Mouse (Mus musculus) induced T-regulatory cell, adult 2 months (primary cell): ENCODE results near the gene Zc3h12a.

ENCODE experiments used
- DNase-seq: peaks from one replicate; pipeline ENCODE4 v3.0.0-alpha.2; 2012; ENCODE audit warnings: low read depth

Gene Zc3h12a

DNA sequence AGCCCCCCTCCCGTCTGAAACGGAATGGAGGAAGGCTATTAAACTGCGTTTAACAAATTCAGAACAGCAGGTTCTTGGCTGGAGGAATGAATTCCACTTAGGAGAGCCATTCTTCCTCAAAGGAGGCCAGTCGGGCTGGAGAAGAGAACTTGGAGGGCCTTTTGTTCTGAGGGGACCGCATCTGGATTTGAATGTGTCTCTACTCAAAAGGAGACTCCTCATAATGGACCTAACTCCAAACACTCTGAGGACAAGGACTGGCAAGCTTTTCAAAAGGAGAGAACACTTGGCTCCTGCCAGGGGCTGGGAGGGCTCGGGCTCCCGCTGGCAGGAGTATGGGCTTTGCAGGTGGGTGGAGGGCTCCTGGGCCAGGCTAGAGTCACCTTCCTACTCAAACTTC lies 17.0 kb upstream of the Zc3h12a start:
- no peak for DNase-seq

DNA sequence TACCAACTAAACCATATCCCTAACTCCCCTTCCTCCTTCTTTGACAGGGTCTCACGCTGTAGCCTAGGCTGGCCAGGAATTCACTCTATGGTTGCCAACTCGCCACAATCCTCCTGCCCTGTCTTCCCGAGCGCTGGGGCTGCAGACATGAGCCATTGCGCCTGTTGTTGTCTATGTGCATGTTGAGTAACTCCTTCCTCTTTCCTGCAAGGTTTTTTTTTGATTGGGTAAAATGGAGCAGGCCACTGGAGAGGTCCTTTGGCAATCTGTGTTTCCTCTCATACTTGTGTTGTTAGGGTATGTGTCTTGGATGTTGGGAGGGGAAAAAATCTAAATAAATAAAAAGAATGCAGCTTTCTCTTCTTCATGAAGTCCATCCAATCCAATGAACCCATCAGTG lies 16.6 kb upstream of the Zc3h12a start:
- DNase-seq, result no peak

DNA sequence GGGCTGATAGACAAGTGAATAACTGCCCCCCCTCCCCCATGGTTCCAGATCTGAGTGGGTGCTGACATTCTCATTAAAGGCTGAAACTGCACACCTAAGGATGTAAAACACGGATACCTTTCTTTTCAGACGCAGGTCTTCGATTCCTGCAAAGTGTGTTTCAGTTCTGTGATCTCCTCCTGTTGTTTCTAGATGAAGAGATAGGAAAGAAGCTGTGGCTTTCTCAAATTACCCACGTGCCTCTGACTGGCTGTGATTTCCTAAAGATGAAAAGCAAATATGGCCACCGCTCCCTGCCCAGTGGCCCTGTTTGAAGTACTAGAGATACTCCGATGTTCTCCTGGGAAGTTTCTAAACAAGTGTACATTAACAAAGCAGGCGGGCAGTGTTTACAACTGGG lies 10.7 kb upstream of the Zc3h12a start:
- peak; percentile 33 for DNase-seq

DNA sequence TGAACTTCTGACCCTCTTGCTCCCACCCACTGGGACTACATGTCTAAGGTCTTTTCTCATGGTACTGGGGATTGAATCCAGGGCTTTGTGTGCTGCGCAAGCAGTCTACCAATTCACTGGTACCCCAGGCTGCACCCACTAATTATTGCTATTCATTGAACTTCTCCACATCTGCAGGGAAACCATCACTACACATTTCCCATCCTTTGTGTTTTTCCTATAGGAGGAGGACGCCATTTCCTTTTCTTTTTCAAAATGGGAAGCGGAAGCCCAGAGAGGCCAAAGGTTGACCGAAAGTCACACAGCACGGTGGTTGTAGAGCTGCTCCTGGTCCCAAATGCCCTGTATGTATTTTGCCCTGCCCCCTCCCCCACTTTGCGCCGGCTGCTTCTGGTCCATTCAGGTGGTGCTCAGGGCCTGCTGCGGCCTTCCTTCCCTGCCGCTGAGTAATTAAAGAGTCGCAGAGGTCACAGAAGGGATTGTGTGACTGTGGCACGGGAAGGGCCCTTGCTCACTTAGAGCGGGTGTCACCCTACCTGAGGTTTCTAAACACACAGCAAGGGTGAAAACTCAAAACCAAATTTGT lies 8.8 kb upstream of the Zc3h12a start:
- no peak for DNase-seq

DNA sequence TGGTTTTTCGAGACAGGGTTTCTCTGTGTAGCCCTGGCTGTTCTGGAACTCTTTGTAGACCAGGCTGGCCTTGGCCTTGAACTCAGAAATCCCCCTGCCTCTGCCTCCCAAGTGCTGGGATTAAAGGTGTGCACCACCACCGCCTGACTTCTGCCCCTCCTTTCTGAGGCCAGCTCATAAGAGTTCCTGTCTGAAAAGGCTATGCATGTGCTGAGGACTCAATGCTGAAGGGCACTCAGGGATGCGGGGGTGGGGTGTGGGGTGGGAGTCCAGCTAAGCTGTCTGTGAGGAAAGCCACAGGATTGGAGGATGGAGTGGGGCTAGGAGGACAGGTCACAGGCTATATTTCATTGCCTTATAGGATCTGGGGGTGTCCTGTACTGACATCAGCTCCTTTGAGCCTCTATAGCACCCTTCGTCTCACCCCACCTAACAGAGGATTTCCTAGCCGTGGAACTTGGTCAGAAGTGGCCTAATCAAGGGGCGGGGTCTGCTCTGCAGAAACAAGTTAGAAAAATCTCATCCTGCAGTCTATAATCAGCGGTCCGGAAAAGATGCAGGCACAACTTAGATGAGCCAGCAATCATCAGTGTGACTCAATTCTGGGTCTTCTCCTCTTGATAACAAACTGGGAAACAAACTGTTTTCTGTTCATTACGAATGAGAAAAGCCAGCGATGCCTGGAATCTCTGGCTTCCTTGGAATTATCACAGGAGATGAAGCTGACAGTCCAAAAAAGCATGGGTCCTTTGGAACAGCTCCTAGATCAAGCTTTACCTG lies 7.6 kb upstream of the Zc3h12a start:
- DNase-seq, result no peak

DNA sequence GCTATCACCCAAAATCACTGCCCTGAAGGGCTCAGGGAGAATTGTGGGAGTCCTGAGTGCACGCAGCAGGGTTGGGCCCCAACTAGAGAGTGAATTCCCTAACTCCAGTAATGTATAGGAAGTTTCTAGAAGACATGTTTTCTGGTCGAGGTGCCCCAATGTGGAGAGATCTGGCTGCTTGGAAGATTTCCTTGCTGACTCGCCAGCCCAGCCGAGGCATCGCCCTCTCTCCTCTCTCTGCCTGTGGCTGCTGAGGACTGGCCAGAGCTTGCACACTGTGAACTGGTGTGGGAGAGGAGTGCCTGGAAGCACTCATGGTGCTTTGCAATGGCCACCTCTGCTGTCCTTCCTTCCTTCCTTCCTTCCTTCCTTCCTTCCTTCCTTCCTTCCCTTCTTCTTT lies 7.0 kb upstream of the Zc3h12a start:
- DNase-seq, result no peak

DNA sequence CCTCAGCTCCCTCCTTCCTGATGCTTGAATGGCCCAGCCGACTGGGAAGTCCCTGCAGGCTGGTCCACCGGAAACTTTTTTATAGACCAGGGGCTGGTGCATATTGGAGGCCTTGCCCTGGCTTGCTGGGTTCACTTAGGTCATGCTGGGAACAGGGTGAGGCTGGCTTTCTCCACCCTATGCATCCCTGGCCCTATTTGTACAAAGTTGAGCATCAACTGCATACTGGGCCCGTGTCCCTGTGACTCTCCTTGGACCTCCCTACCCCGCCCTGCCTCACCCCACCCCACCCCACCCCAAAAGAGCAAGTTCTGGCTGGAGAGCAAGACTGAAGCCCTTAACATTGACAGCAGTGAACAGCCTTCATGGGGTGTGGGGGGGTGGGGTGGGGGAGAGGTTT lies 6.6 kb upstream of the Zc3h12a start:
- DNase-seq, result no peak

DNA sequence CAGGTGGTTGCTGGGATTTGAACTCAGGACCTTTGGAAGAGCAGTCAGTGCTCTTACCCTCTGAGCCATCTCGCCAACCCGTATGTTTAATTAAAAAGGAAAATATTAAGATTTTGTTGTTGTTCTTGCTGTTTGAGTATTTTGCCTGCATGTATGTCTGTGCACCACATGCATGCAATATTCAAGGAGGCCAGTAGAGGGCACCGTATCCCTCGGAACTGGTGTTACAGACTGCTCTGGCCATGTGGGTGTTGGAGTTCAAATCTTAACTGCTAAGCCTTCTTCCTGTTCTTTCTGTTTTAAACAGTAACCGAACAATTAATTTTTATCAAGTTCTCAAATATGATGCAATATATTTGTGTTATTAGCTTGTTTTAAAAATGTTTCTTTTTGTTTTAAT lies 4.8 kb upstream of the Zc3h12a start:
- peak; percentile 91 for DNase-seq

DNA sequence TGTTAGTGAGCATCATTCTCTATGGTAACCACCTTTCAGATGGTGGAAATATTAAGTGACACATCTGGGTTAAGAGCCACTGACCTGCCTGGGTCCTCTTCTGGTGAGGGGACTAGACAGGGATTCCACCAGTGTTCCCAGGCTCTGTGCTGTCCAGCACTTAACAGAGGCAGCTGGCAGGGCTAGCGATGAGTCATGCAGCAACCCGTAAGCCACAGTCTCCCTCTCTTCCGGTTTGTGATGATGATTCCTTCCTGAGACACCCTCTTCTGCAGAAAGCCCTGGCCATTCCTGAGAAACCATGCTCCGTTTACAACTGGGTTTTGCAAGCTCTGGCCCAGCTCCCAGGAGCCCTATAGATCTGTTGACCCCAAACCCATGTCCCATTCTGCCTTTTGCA lies 3.9 kb upstream of the Zc3h12a start:
- DNase-seq, result peak; percentile 43

DNA sequence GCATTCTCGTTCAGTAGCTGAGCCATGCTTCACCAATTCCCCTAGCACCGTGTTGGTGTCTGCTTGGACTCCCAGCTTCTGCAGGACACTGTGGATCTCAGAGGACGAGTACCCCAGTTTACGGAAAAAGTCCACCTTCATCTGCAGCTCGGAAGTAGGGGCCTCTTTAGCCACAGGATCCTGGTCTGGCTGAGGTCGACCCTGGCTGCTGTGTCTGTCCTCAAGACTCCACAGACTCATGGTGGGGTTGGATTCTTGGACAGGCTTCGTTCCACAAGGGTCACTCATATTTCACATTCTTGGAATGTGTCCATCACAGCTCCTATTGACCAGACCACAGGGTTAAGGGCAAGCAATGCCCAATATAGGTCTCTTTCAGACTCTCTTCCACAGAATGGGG lies 879 bp downstream of the Zc3h12a start:
- DNase-seq, result no peak

DNA sequence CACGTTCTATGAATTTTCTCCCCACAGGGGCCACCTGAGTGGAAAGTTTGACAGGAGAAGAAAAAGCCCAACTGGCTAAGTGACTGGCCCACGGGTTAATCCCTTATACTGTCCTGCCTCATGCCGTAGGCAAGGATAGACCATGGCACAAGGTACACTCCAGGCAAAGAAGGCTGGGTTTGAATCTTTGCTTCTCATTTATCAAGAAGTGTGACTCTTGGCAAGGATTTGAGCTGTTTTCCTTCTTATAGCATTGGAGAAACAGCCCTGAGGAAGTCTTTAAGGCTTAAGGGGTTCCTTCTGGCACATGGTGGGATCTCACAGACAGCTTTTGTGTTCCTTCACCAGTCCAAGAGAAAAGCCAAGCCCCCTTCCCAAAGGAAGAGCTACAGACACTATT lies 1.5 kb downstream of the Zc3h12a start:
- peak; percentile 60 for DNase-seq

DNA sequence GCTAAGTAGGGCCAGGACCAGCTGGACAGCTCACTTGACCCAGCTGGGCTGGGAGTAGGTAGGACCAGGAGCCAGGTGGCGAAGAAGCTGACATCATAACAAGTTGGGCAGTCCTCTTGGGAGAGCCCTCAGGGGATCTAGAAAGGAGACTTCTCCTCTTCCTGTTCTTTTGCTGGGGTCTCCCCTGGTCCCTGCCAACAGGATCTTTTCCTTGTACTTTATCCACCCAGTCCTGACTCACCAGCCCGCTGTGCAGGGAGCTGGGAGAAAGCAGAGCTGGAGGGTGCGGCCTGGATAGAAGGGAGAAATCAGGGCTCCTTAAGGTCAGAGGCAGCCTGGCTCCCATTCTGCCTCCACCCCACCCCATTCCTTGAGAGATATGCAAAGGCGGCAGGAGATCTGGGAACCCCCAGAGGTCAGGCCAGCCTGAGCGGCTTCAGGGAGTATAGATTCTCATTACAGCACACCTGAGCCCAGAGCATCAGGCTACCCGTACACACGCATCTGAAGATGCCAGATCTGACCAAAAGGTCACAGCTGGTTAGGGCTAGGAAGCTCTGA lies 2.2 kb downstream of the Zc3h12a start:
- DNase-seq, result peak; percentile 56

DNA sequence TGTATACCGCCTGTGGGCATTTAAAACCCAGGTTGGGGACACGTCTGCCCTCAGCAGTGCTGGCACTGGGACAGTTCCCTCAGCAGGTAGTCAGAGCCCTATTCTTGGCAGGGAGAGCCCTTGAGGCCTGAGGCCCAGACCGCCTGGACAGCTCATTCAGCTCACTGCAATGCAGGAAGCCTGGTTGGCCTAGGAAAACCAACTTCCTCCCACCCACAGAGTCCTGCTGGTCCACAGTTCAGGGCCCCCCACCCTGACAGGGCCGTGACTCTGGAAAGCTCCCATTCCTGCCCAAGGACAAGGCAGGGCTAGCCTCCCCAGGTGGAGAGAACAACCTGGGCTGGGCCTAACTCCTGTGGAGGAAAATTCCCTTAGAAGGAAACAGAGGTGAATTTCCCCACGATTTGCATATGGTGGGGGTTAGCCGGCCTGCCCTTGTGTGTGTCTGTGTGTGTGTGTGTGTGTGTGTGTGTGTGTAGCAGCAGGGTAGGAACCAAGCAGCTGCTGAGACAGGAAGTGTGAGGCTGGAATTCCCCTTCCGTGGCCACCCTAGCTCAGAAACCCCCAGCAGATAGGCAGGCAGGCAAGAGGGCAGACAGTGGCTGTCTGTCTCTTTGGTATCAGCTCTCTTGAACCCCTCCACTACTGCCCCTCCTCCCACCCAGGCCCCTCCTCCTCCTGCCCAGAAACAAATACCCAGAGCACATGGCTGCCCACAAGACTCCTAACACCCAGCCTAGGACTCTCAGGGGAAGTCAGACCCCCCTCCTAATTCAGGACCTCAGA lies 3.0 kb downstream of the Zc3h12a start:
- peak; percentile 95 for DNase-seq

DNA sequence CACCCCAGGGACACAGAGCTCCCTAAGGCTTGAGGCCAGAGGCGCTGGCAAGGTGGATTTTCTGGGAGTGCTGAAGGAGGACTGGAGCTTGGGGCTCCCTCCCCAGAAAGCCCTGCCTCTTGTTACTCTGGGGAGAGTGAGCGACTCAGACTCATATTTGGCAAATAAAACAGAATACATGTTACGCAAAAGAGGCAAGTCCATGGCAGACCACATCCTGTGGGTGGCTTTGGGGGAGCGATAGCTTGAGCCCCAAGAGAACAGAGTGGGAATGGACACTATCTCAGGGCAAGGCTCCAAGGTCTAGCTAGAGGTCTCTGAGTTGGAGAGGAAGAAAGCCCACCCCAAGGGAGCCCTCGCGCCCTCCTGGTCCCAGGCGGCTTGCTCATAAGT lies 4.4 kb downstream of the Zc3h12a start:
- peak; percentile 84 for DNase-seq

DNA sequence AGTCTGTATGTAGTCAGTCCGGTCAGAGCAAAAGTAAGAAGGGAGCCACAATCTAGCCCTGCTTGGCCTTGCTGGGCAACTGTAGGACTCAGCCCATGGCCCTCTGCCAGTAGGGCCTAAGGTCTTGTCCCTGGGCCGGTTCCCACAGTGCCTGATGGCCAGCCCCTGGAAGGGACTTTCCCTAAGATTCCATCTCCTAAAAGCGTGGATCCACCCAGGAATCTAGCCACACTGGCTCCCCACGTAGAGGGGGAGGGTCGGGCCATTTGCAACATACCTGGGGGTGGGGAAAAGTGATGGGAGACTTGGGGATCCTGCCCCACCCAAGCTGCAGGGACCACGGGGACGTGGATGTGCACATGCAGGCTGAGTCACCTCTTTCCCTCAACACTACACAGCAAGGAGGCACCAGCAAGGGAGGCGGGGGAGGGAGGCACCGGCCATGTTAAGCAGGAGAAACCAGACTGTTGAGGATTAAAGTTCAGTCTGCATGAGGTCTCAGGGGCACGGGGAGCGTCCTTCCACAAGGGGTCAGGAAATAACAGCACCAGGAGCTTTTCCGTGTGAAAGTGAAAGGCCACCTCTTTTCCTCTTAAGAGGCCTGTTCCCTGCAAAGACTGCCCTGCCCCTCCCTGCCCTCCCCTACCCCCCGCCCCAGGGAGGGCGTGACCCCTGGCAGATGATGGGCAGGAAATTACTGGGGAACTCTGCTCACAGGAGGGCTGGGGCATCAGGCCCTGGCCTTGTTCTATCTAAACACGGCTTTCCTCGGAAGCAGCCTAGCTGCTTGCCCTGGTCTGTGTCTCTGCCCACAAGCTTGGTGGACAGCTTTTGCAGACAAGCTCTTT lies 5.0 kb downstream of the Zc3h12a start:
- DNase-seq, result peak; percentile 84

DNA sequence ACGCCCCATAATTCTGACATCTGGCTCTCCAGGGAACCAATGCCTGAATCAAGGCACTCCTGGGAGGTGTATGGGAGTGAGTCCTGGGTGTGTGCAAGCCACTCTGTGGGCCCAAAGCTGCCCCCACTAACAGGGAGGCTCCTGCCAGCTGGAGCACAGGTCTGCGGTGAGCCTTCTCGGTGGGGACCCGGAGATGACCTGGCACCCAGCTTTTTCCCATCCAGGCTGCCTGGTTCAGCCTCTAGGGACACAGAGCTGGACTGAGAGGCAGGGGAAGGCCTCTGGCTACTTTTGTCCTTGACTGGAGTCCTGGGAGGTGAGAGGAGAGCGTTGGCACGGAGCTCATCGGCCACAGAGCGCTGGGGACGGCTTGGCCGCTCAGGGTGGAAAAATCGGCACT lies 7.9 kb downstream of the Zc3h12a start:
- peak; percentile 14 for DNase-seq

DNA sequence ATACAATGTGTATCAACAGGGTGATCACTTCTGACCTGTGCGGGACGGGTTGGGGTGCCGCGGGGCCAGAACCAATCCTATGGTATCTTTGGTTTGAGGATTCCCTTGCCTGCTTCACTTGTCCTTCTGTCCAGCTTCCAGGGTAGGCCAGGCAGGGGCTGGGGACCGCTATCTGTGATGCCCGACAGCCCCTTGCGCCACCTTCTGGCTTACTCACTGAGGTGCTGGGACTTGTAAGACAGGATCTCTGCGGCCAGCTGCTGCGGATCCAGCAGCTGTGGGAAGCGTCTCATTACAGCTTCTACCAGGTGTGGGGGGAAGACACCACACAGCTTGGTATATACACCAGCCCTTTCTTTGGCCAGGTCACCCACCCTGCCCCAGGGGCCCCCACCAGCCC lies 8.6 kb downstream of the Zc3h12a start:
- peak; percentile 21 for DNase-seq

DNA sequence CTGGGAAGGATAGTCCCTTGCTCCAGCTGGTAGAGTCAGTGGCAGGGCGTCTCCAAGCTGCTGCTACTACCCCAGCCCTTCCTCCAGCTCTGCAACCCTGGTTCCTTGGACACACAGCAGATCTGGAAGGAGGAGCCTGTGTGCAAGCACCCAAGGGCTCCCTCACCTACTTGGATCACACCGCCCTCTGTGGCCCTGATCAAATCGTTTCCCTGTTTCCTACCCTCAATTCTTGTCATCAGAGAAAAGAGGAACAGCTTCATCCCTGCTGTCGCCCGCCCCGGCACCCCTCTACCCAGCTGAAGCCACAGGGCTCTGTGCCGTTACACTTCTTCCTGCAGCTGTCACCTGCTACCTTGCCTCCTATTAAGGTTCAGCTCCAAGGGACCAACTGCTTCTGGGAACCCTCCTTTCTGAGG lies 9.7 kb downstream of the Zc3h12a start:
- peak; percentile 25 for DNase-seq

DNA sequence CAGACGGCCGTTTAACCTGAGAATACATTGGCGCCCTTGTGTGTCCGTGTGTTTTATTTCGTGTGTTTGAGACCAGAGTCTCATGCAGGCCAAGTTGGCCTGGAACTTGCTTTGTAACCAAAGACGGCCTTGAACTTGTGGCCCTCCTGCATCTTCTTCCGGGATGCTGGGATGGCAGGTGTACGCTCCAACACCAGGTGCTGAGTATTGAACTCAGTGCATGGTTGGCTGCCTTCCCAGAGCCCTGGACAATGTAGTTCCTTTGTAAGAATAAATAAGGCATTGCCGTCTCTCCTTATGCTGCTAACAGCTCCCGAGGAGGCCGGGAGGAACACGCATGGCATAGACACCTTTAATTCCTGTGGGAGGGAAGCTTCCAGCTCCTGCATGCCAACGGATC lies 10.7 kb downstream of the Zc3h12a start:
- DNase-seq, result no peak

DNA sequence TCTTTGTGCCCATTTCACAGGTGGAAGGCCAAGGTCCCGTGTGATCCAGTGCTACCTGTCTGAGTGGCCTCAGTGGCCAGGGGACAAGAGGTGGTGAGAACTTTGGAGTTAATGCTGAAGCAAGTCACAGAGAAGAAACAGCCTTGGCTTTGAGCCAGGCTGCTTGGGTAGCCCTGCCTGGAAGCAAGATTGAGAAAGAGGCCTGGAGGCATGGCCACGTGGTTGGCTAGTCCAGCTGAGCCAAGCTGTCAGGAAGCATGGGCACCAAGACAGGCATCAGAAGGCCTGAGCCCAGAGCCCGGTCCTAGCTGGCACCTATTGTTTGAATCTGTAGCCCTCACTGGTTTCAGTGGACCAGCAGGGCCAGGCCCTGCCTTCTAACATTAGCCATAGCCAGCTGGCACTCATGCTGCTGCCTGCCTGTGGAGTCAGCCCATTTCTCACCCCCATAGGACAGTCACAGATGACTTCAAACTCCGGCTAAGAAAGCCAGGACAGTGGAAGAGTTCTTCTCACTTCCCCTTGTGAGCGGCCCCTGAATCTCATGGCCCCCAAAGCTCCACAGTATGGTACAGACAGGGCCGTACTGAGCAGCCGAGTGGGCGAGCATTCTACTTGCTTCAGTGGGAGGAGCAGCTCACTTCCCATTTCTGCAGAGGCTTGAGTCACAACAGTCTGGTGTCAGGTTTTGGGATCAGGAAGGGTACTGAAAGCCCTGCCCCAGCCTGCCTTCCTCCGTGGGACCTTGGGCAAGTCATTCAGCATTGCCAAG lies 11.4 kb downstream of the Zc3h12a start:
- peak; percentile 29 for DNase-seq

DNA sequence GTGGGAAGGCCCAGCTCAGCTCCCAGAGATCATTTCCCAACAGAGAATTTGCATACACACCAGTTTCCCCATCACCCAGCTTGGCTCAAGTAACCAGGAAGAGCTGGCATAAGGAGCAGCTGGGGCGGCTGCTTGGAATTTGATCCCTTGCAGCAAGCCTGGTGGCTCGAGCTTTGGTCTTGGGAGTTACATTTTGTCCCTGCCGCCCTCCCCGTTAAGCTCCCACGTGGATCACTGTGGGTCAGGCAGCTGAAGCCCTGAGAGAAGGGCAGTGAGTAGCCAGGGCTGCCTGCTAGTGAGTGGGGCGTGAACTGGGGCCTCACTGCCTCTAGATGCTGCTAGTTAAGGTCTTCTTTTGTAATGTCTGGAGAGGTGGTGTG lies 11.9 kb downstream of the Zc3h12a start:
- DNase-seq, result peak; percentile 24
